Mouse (Mus musculus): ENCODE results near the gene Armc6. TPM values are rescaled to one million over a fixed set of nuclear protein-coding genes. Genes with fewer than 3 reads are reported as not detected.

Armc6 gene
- polyA plus RNA-seq, 1 experiment from 2014 or later: 23.4 TPM

DNA sequence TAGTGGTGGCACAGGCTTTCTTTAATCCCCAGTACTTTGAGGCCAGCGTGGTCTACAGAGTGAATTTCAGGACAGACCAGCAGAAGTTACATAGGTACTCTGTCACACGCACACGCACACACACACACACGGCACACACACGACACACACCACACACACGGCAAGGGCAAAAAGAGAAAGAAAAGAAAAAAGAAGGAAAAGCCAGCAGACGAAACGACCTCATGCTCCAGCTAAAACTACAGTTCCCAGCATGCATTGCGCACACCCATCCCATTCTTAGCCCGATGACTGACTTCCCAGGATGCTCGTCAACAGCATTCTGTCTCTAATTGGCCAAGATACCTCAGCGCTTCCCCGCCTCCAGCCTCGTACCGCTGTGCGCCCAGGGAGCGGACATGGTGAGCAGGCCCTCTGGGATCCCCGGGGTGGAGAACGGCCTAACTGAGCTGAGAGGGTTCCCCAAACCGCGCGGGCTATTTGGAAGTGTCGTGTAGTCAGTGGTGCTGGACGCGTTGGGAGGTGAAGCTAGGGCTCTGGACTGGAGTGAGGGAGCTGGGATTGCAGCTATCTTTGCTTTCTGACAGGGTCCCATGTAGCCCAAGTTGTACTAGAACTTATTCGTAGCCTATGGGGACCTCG, 62.1 kb downstream of the Armc6 start, which contains the start of gene Tmem161a:
Tmem161a (plus strand) TSS at position 314 of the 639 bp plus-strand sequence.
- Histone ChIP-seq H3K9ac (peak within 1 kb of the TSS; percentile 75), H3K27me3 (replicated peaks) (peaks cover 12% of the 10 kb centered on the region), H3K9me3 (replicated peaks) (no peaks in the 10 kb centered on the region), H3K4me3 (peak within 1 kb of the TSS; percentile 59), H3K36me3 (peaks cover 7% of the 10 kb centered on the region), H3K4me2 (peak within 1 kb of the TSS; percentile 67), H3K4me1 (replicated peaks) (peaks cover 25% of the 10 kb centered on the region), H3K27ac (ENCODE audit: poor library complexity, severe bottlenecking) (peak within 1 kb of the TSS; percentile 30; the same call in 1 of the 2 replicates)
- WGBS: 3% methylated on average over 27 of the region's 27 CpGs
- peak; percentile 93 for ATAC-seq (ENCODE audit: insufficient number of reproducible peaks, low FRiP score)

DNA sequence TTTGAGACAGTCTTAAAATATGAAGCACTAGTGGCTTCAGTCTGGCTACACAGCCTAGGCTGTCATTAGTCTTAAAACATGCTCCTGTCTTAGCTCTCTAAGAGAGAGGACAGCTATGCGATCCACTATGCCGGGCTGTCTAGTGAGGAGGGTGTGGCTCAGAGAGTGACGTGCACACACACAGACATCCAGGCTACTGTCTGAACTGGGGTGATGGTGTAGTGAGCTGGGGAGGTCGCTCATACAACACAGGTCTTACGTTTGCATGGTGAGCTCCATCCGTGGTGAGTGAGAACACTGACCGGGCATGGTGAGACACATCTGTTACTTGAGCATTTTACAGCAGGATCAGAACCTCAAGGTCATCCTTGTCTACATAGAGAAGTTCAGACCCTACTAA, 63.0 kb downstream of the Armc6 start:
- Histone ChIP-seq H3K27me3 (replicated peaks) (peaks cover 19% of the 10 kb centered on the region), H3K4me3 (no peak overlapping the region), H3K9me3 (replicated peaks) (no peaks in the 10 kb centered on the region), H3K9ac (no peak overlapping the region), H3K4me2 (peak overlapping the region; percentile 67; the same call in 1 of the 2 replicates), H3K4me1 (replicated peaks) (peaks cover 30% of the 10 kb centered on the region), H3K27ac (ENCODE audit: poor library complexity, severe bottlenecking) (no peak overlapping the region), H3K36me3 (no peaks in the 10 kb centered on the region)
- 82% methylated on average over 7 of the region's 7 CpGs for WGBS
- ATAC-seq (ENCODE audit: insufficient number of reproducible peaks, low FRiP score): no peak

DNA sequence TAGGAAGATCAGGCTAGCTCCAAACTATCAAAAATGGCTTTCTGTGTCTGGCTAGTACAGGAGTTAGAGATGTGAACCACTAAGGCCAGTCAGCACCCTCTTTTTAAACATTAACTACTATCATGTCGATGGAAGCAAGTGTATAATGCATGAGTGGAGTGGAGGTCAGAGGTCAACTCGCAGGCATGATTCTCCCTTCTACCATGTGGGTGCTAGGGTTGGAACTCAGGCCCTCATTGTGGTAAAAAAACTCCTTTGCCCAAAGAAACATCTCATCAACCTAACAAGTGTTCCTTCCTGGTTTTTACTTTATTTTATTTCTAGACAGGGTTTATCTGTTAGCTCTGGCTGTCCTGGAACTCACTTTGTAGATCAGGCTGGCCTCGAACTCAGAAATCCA, 63.5 kb downstream of the Armc6 start:
- 75% methylated on average over 3 of the region's 3 CpGs for WGBS
- Histone ChIP-seq H3K4me3 (no peak overlapping the region), H3K27ac (ENCODE audit: poor library complexity, severe bottlenecking) (no peak overlapping the region), H3K4me1 (replicated peaks) (peaks cover 30% of the 10 kb centered on the region), H3K9me3 (replicated peaks) (no peaks in the 10 kb centered on the region), H3K36me3 (no peaks in the 10 kb centered on the region), H3K9ac (no peak overlapping the region), H3K4me2 (no peak overlapping the region), H3K27me3 (replicated peaks) (peaks cover 24% of the 10 kb centered on the region)
- ATAC-seq (ENCODE audit: insufficient number of reproducible peaks, low FRiP score): no peak

Other genes starting within 250 kb of the Armc6 start
- 55.6 and 59.2 TPM in 2 replicates for gene Gatad2a, start 238.1 kb downstream of the Armc6 start, polyA plus RNA-seq (2016; fragmentation: Nextera tagmentation; extraction: Ambion mirVana)
- gene Mau2, start 191.7 kb downstream of the Armc6 start, polyA plus RNA-seq (2016; fragmentation: Nextera tagmentation; extraction: Ambion mirVana): 39.9 and 42.1 TPM in 2 replicates
- 32.7 and 34.0 TPM in 2 replicates for gene Sugp1, start 191.7 kb downstream of the Armc6 start, polyA plus RNA-seq (2016; fragmentation: Nextera tagmentation; extraction: Ambion mirVana)
- gene Tm6sf2, start 161.5 kb downstream of the Armc6 start, polyA plus RNA-seq (2016; fragmentation: Nextera tagmentation; extraction: Ambion mirVana): 1.3 and 1.6 TPM in 2 replicates
- 0.11 and 0.24 TPM in 2 replicates for gene Hapln4, start 151.0 kb downstream of the Armc6 start, polyA plus RNA-seq (2016; fragmentation: Nextera tagmentation; extraction: Ambion mirVana)
- gene Ncan, start 113.6 kb downstream of the Armc6 start, polyA plus RNA-seq (2016; fragmentation: Nextera tagmentation; extraction: Ambion mirVana): 0.17 and 0.31 TPM in 2 replicates
- 28.5 and 29.1 TPM in 2 replicates for gene Nr2c2ap, start 103.1 kb downstream of the Armc6 start, polyA plus RNA-seq (2016; fragmentation: Nextera tagmentation; extraction: Ambion mirVana)
- gene Rfxank, start 95.3 kb downstream of the Armc6 start, polyA plus RNA-seq (2016; fragmentation: Nextera tagmentation; extraction: Ambion mirVana): 17.7 and 18.7 TPM in 2 replicates
- gene Borcs8, start 95.0 kb downstream of the Armc6 start, polyA plus RNA-seq (2016; fragmentation: Nextera tagmentation; extraction: Ambion mirVana): 30.3 and 38.1 TPM in 2 replicates
- gene Mef2b, start 94.8 kb downstream of the Armc6 start, polyA plus RNA-seq (2016; fragmentation: Nextera tagmentation; extraction: Ambion mirVana): not detected in 2 replicates
- 98.0 and 100 TPM in 2 replicates for gene Tmem161a, start 62.1 kb downstream of the Armc6 start, polyA plus RNA-seq (2016; fragmentation: Nextera tagmentation; extraction: Ambion mirVana)
- gene Slc25a42, start 22.2 kb downstream of the Armc6 start, polyA plus RNA-seq (2016; fragmentation: Nextera tagmentation; extraction: Ambion mirVana): 8.5 and 9.7 TPM in 2 replicates
- gene Sugp2, start 240 bp downstream of the Armc6 start, polyA plus RNA-seq (2016; fragmentation: Nextera tagmentation; extraction: Ambion mirVana): 33.8 and 36.0 TPM in 2 replicates
- gene Homer3, start 48.4 kb upstream of the Armc6 start, polyA plus RNA-seq (2016; fragmentation: Nextera tagmentation; extraction: Ambion mirVana): 46.0 and 48.4 TPM in 2 replicates
- gene Ddx49, start 68.0 kb upstream of the Armc6 start, polyA plus RNA-seq (2016; fragmentation: Nextera tagmentation; extraction: Ambion mirVana): 32.8 and 34.3 TPM in 2 replicates
- 251 and 272 TPM in 2 replicates for gene Cope, start 68.1 kb upstream of the Armc6 start, polyA plus RNA-seq (2016; fragmentation: Nextera tagmentation; extraction: Ambion mirVana)
- 2.1 and 2.5 TPM in 2 replicates for gene Cers1, start 81.3 kb upstream of the Armc6 start, polyA plus RNA-seq (2016; fragmentation: Nextera tagmentation; extraction: Ambion mirVana)
- 2.1 TPM in 2 replicates for gene Gdf1, start 95.4 kb upstream of the Armc6 start, polyA plus RNA-seq (2016; fragmentation: Nextera tagmentation; extraction: Ambion mirVana)
- gene Upf1, start 118.8 kb upstream of the Armc6 start, polyA plus RNA-seq (2016; fragmentation: Nextera tagmentation; extraction: Ambion mirVana): 24.5 and 25.5 TPM in 2 replicates
- 2.7 and 3.6 TPM in 2 replicates for gene Comp, start 139.1 kb upstream of the Armc6 start, polyA plus RNA-seq (2016; fragmentation: Nextera tagmentation; extraction: Ambion mirVana)
- gene Crtc1, start 205.1 kb upstream of the Armc6 start, polyA plus RNA-seq (2016; fragmentation: Nextera tagmentation; extraction: Ambion mirVana): 14.9 and 15.0 TPM in 2 replicates
- 12.6 and 14.0 TPM in 2 replicates for gene Klhl26, start 242.5 kb upstream of the Armc6 start, polyA plus RNA-seq (2016; fragmentation: Nextera tagmentation; extraction: Ambion mirVana)